8 mouse cellular contexts compared by ENCODE assay signal in genomic region chr11:36526381-36526780, GRCm38 (mm10).
DNase-seq lines count a peak whose midpoint lies in the region; ATAC-seq and TF ChIP-seq lines count a peak whose summit lies in the region.

No protein-coding gene starts in this region.

- WGBS in heart, adult 2 months = 10% methylated on average over 8 of the region's 8 CpGs

- no peak for TF ChIP-seq EP300 in heart, adult 2 months (IDR thresholded peaks at IDR 0.05; ENCODE audit: insufficient read depth, low read depth, low read length)

- ATAC-seq in activated CD4-positive, CD25-positive, alpha-beta regulatory T cell, adult 4 months = no peak

- no peaks in the 10 kb centered on the region for H3K36me3 ChIP-seq in heart, adult 2 months (ENCODE audit: control insufficient read depth, insufficient read depth, low read length)

- H3K9ac ChIP-seq in heart, adult 2 months (ENCODE audit: low read depth, low read length) = no peak overlapping the region

- H3K4me3 ChIP-seq in heart, adult 2 months = no peak overlapping the region
- H3K4me3 ChIP-seq in layer of hippocampus, adult 2 months = no peak overlapping the region

- no peaks in the 10 kb centered on the region for H3K4me1 ChIP-seq in heart, adult 2 months (ENCODE audit: control insufficient read depth, insufficient read depth, low read length)

- no peak for TF ChIP-seq POLR2A in heart, adult 2 months (IDR thresholded peaks at IDR 0.05; ENCODE audit: insufficient read depth, low read depth, low read length)

- no peak overlapping the region for H3K27ac ChIP-seq in heart, adult 2 months
- H3K27ac ChIP-seq in layer of hippocampus, adult 2 months = no peak overlapping the region

- H3K27me3 ChIP-seq in heart, adult 2 months (ENCODE audit: control insufficient read depth, insufficient read depth, low read length) = no peaks in the 10 kb centered on the region

- DNase-seq in MN1 (ENCODE audit: low spot score) = peak; percentile 65
- peak; percentile 87 to 88 for DNase-seq in adrenal gland, postnatal 36 days
- peak; percentile 81 for DNase-seq in embryo, embryonic 9.5 days (ENCODE audit: extremely low spot score)
- DNase-seq in heart, adult 2 months = peak; percentile 51 to 77
- peak; percentile 80 to 92 for DNase-seq in layer of hippocampus, adult 2 months (ENCODE audit: low spot score in 2 of 2)
- DNase-seq in lung, postnatal 10 days = peak; percentile 84
- peak; percentile 82 for DNase-seq in right cerebral cortex, postnatal 14 days

- H3K79me2 ChIP-seq in heart, adult 2 months (replicated peaks; ENCODE audit: control insufficient read depth, insufficient read depth, low read length) = no peaks in the 10 kb centered on the region

- TF ChIP-seq CTCF in heart, adult 2 months (IDR thresholded peaks at IDR 0.05) = peak; percentile 91
- TF ChIP-seq CTCF in layer of hippocampus, adult 2 months (conservative IDR thresholded peaks at IDR 0.05) = peak; percentile 96

- intact Hi-C loops in heart, adult 2 months (cut with DNase I) = loop anchor here (1.0 kb wide), 2 partner anchors 305 to 480 kb away; no protein-coding TSS in a partner anchor
